Mouse (Mus musculus) heart, embryonic 13.5 days (tissue): ENCODE results near the gene Adipor1. TPM values are rescaled to one million over a fixed set of nuclear protein-coding genes. Genes with fewer than 3 reads are reported as not detected.
"Not testable (repeated sequence)": the region's sequence is repeated elsewhere in the genome, so short reads cannot be mapped to it uniquely, and the experiment has no call there.

ENCODE experiments used
- ATAC-seq: fragments of 200-750 bp; cut with Nextera tagmentation; 2 replicates; pipeline ENCODE4 v1.8.0; 2017; ENCODE audit warnings: moderate TSS enrichment; ENCODE audit not compliant: insufficient number of reproducible peaks, low FRiP score, low TSS enrichment; ENCODE audit errors: extremely low read depth
- H3K27ac ChIP-seq: fragments of 300-500 bp; sonication (generic); replicated peaks from 2 replicates; pipeline ENCODE4 v1.5.1; 2015; ENCODE audit warnings: moderate library complexity, mild to moderate bottlenecking, inconsistent platforms
- H3K27me3 ChIP-seq: fragments of 300-500 bp; sonication (generic); replicated peaks from 2 replicates; pipeline ENCODE4 v1.6.1; 2015; ENCODE audit warnings: mild to moderate bottlenecking, inconsistent platforms
- H3K36me3 ChIP-seq: fragments of 300-500 bp; sonication (generic); 2 replicates; pipeline ENCODE4 v1.6.1; 2015; ENCODE audit warnings: mild to moderate bottlenecking, inconsistent platforms
- H3K4me1 ChIP-seq: fragments of 300-500 bp; sonication (generic); 2 replicates; pipeline ENCODE4 v1.6.1; 2015; ENCODE audit warnings: inconsistent platforms
- H3K4me2 ChIP-seq: fragments of 300-500 bp; sonication (generic); 2 replicates; pipeline ENCODE4 v1.6.1; 2015; ENCODE audit warnings: inconsistent platforms, mild to moderate bottlenecking, moderate library complexity
- H3K4me3 ChIP-seq: fragments of 300-500 bp; sonication (generic); 2 replicates; pipeline ENCODE4 v1.5.1; 2015; ENCODE audit warnings: moderate library complexity, mild to moderate bottlenecking, inconsistent platforms
- H3K9ac ChIP-seq: fragments of 300-500 bp; sonication (generic); 2 replicates; pipeline ENCODE4 v1.6.1; 2015; ENCODE audit warnings: inconsistent platforms, mild to moderate bottlenecking, moderate library complexity
- H3K9me3 ChIP-seq: fragments of 300-500 bp; sonication (generic); 2 replicates; pipeline ENCODE4 v1.6.1; 2016; ENCODE audit warnings: inconsistent platforms
- WGBS: fragments of 180-500 bp; shearing (Covaris S2); methylation state at CpG from one replicate; pipeline ENCODE4 v1.1.7; 2015; ENCODE audit warnings: mixed read lengths; 5-methylcytosine and 5-hydroxymethylcytosine counted together
- polyA plus RNA-seq: library from polyadenylated mRNA; unstranded; fragments of >200 nt; fragmentation: Nextera tagmentation; extraction: Ambion mirVana; gene quantifications from 2 replicates; pipeline ENCODE4 v1.2.1, GENCODE M21; 2015

Adipor1 gene
- polyA plus RNA-seq, 1 experiment from 2014 or later, result 133 TPM

- no peak for ATAC-seq
- 70% methylated on average over 10 of the region's 10 CpGs for WGBS
- Histone ChIP-seq H3K4me3 (no peak overlapping the region), H3K36me3 (peaks cover 62% of the 10 kb centered on the region), H3K4me2 (peak overlapping the region; percentile 20; the same call in 1 of the 2 replicates), H3K27me3 (no peaks in the 10 kb centered on the region), H3K9ac (no peak overlapping the region), H3K9me3 (no peaks in the 10 kb centered on the region), H3K27ac (no peak overlapping the region), H3K4me1 (peaks cover 57% of the 10 kb centered on the region)
Observed at GRCm38 (mm10) chr1:134423911-134424310, 8.7 kb downstream of the Adipor1 start.

DNA sequence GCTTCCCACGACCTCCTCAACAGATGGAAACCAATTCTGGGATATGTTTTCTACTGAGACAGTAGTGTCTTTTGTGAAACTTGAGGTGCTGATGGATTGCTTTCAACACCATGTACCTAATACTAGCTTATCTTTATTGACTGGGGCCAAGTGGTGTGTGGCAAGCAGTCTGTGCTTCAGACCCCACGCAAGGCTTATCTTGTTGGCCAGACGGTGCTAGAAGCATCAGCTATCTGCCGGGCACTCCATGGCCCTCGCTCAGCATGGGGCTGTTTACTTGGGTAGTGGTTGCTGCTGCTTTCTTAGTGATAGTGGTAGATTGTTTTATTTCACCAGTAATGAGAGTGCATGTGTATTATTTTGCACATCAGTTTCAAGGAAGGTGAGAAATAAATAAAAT lies 11.1 kb downstream of the Adipor1 start:
- Histone ChIP-seq H3K27me3 (no peaks in the 10 kb centered on the region), H3K4me1 (peaks cover 34% of the 10 kb centered on the region), H3K9me3 (no peaks in the 10 kb centered on the region), H3K9ac (no peak overlapping the region), H3K27ac (0 out of 2 replicates have a peak overlapping the region, but pooled peaks have one; percentile 39), H3K36me3 (peaks cover 85% of the 10 kb centered on the region), H3K4me3 (no peak overlapping the region), H3K4me2 (peak overlapping the region; percentile 30; the same call in 1 of the 2 replicates)
- 12% methylated on average over 5 of the region's 5 CpGs for WGBS
- ATAC-seq, result peak; percentile 66

GRCm38 (mm10) chr1:134433002-134433401 lies 17.8 kb downstream of the Adipor1 start:
- no peaks in the 10 kb centered on the region for H3K4me1 ChIP-seq
- no peak overlapping the region for H3K4me3 ChIP-seq
- H3K27me3 ChIP-seq, result no peaks in the 10 kb centered on the region
- WGBS, result 82% methylated on average over 10 of the region's 10 CpGs
- no peaks in the 10 kb centered on the region for H3K9me3 ChIP-seq
- H3K27ac ChIP-seq, result no peak overlapping the region
- H3K4me2 ChIP-seq, result no peak overlapping the region
- H3K9ac ChIP-seq, result no peak overlapping the region
- no peak for ATAC-seq
- peaks cover 56% of the 10 kb centered on the region for H3K36me3 ChIP-seq

DNA sequence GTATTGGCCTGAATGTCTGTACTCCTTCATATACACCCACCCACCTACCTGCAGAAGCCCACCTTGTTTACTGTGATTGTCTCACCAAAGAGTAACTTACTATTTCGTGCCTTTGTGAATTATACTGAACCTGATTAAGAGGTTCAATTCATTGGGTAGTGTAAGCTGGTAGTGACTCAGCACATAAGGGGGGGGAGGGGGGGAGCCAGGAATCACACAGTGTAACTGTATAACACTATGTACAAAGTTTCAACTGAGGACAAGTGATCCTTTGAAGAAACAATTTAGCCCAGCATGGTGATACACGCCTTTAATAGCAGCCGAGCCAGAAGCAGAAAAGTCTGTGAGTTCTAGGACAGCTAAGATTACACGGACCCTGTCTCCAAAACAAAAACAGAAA lies 18.3 kb downstream of the Adipor1 start:
- Histone ChIP-seq H3K9me3 (no peaks in the 10 kb centered on the region), H3K9ac (no peak overlapping the region), H3K4me3 (no peak overlapping the region), H3K36me3 (peaks cover 51% of the 10 kb centered on the region), H3K4me1 (no peaks in the 10 kb centered on the region), H3K27me3 (no peaks in the 10 kb centered on the region), H3K4me2 (no peak overlapping the region), H3K27ac (no peak overlapping the region)
- 82% methylated on average over 4 of the region's 4 CpGs for WGBS
- ATAC-seq, result no peak

- ATAC-seq, result no peak
- no peak overlapping the region for H3K4me3 ChIP-seq
- H3K36me3 ChIP-seq, result peaks cover 32% of the 10 kb centered on the region
- H3K27me3 ChIP-seq, result no peaks in the 10 kb centered on the region
- no peak overlapping the region for H3K9ac ChIP-seq
- no peaks in the 10 kb centered on the region for H3K9me3 ChIP-seq
- no peak overlapping the region for H3K4me2 ChIP-seq
- H3K27ac ChIP-seq, result no peak overlapping the region
- WGBS, result 27% methylated on average over 4 of the region's 4 CpGs
- H3K4me1 ChIP-seq, result no peaks in the 10 kb centered on the region
Observed at GRCm38 (mm10) chr1:134435414-134435813, 20.2 kb downstream of the Adipor1 start.

GRCm38 (mm10) chr1:134440437-134440836 lies 25.3 kb downstream of the Adipor1 start:
- Histone ChIP-seq H3K4me3 (no peak overlapping the region), H3K4me1 (no peaks in the 10 kb centered on the region), H3K36me3 (no peaks in the 10 kb centered on the region), H3K27ac (no peak overlapping the region), H3K27me3 (no peaks in the 10 kb centered on the region), H3K9me3 (no peaks in the 10 kb centered on the region), H3K4me2 (no peak overlapping the region), H3K9ac (no peak overlapping the region)
- no peak for ATAC-seq
- 82% methylated on average over 6 of the region's 6 CpGs for WGBS

DNA sequence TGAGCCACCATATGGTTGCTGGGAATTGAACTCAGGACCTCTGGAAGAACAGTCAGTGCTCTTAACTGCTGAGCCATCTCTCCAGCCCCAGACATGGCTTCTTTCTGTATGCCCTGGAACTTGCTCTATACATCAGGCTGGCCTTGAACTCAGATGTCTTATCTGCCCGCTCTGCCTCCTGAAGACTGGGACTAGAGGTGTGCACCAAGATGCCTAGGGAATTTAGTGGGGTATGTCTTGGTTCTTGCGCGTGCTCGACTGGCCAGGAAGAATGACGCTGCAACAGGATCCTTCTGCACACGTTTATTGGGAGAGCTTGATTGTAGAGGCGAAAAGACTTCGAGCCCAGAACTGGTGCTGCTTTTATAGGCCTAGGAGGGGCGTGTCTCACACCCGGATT lies 26.6 kb downstream of the Adipor1 start:
- not testable (repeated sequence) for H3K27ac ChIP-seq, ATAC-seq, H3K4me3 ChIP-seq, H3K27me3 ChIP-seq, H3K9ac ChIP-seq, H3K4me1 ChIP-seq, H3K9me3 ChIP-seq, H3K4me2 ChIP-seq, H3K36me3 ChIP-seq
- 94% methylated on average over 6 of the region's 10 CpGs for WGBS

- 85% methylated on average over 3 of the region's 3 CpGs for WGBS
Observed at GRCm38 (mm10) chr1:134442394-134442793, 27.2 kb downstream of the Adipor1 start.

DNA sequence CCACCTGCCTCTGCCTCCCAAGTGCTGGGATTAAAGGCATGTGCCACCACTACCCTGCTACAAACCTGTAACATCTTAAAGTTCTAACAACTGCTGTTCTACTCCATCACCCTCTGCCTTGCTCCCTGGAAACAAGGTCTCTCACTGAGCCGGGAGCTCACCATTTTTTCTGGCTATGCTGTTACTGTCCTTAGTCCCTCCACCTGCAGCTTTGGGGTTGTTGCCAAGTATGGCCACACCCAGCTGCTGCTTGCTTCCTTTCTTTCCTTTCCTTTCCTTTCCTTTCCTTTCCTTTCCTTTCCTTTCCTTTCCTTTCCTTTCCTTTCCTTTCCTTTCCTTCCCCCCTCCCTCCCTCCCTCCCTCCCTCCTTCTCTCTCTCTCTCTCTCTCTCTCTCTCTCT lies 28.1 kb downstream of the Adipor1 start:
- not testable (repeated sequence) for H3K4me3 ChIP-seq, H3K9ac ChIP-seq, H3K27ac ChIP-seq, ATAC-seq, H3K36me3 ChIP-seq, H3K27me3 ChIP-seq, H3K4me2 ChIP-seq, H3K9me3 ChIP-seq, H3K4me1 ChIP-seq
- WGBS, result 81% methylated on average over 1 of the region's 1 CpGs

More at GRCm38 (mm10) chr1:134442394-134442793, 27.2 kb downstream of the Adipor1 start:
- H3K27ac ChIP-seq, result no peak overlapping the region
- H3K4me1 ChIP-seq, result no peaks in the 10 kb centered on the region
- no peaks in the 10 kb centered on the region for H3K36me3 ChIP-seq
- no peaks in the 10 kb centered on the region for H3K9me3 ChIP-seq
- H3K4me3 ChIP-seq, result no peak overlapping the region
- H3K4me2 ChIP-seq, result no peak overlapping the region
- H3K9ac ChIP-seq, result no peak overlapping the region
- ATAC-seq, result no peak
- no peaks in the 10 kb centered on the region for H3K27me3 ChIP-seq

- 74% methylated on average over 2 of the region's 2 CpGs for WGBS
- no peak overlapping the region for H3K9ac ChIP-seq
- no peak for ATAC-seq
- H3K4me3 ChIP-seq, result no peak overlapping the region
- H3K27ac ChIP-seq, result no peak overlapping the region
- H3K9me3 ChIP-seq, result no peaks in the 10 kb centered on the region
- H3K36me3 ChIP-seq, result no peaks in the 10 kb centered on the region
- no peak overlapping the region for H3K4me2 ChIP-seq
- H3K27me3 ChIP-seq, result no peaks in the 10 kb centered on the region
- no peaks in the 10 kb centered on the region for H3K4me1 ChIP-seq
Observed at GRCm38 (mm10) chr1:134445418-134445817, 30.2 kb downstream of the Adipor1 start.

GRCm38 (mm10) chr1:134448537-134448936 lies 33.4 kb downstream of the Adipor1 start:
- H3K4me2 ChIP-seq, H3K27ac ChIP-seq: not testable (repeated sequence)
- 59% methylated on average over 3 of the region's 3 CpGs for WGBS

DNA sequence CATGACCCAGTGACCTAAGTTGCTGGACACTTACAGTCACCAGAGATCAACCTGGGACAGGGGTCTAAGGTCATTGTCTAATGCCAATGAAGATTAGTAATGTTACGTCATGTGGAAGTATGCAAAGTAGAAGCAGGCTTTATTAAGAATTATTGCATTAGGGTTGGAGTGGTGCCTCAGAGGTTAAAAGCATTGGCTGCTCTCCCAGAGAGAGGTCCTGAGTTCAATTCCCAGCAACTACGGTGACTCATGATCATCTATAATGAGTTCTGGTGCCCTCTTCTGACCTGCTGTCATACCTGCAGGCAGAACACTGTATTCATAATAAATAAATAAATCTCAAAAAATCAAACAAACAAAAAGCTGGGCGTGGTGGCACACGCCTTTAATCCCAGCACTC lies 35.0 kb downstream of the Adipor1 start:
- H3K27me3 ChIP-seq, result peaks cover 6% of the 10 kb centered on the region
- no peak overlapping the region for H3K4me3 ChIP-seq
- H3K9me3 ChIP-seq, result no peaks in the 10 kb centered on the region
- peaks cover 6% of the 10 kb centered on the region for H3K4me1 ChIP-seq
- H3K36me3 ChIP-seq, result no peaks in the 10 kb centered on the region
- no peak overlapping the region for H3K4me2 ChIP-seq
- no peak for ATAC-seq
- no peak overlapping the region for H3K9ac ChIP-seq
- no peak overlapping the region for H3K27ac ChIP-seq
- 83% methylated on average over 4 of the region's 4 CpGs for WGBS

More at GRCm38 (mm10) chr1:134448537-134448936, 33.4 kb downstream of the Adipor1 start:
- H3K4me3 ChIP-seq, ATAC-seq, H3K27me3 ChIP-seq, H3K9ac ChIP-seq, H3K36me3 ChIP-seq, H3K4me1 ChIP-seq, H3K9me3 ChIP-seq: not testable (repeated sequence)
